ENCODE assay signal across 15 mouse cellular contexts in genomic region chr3:55397752-55398693, GRCm38 (mm10).
DNase-seq lines count a peak whose midpoint lies in the region; ATAC-seq lines count a peak whose summit lies in the region.
"Had no signal": no experiment of that assay in that cellular context is flagged by ENCODE, and none has a peak within 500 bp of the region (broad histone marks: within the 10 kb centered on the region; RNA-seq: fewer than 3 reads in every experiment).

No protein-coding gene starts in this region.

- no peak overlapping the region for H3K4me3 ChIP-seq in hindbrain, embryonic 16.5 days (ENCODE audit: low read length)
- H3K4me3 ChIP-seq: gastrocnemius, adult 2 months had no signal

- peak; percentile 21 for DNase-seq in heart, adult 11 months
- DNase-seq in heart, postnatal 36 days, result no peak
- DNase-seq in retina, postnatal 1 day, result peak; percentile 65
- DNase-seq in retina, embryonic 14.5 days (ENCODE audit: low spot score), result no peak
- DNase-seq in adrenal gland, adult 2 months, result no peak
- DNase-seq in adrenal gland, postnatal 36 days, result no peak
- DNase-seq: gastrocnemius, adult 2 months; heart, postnatal 4 days; kidney, adult 9 months; left cerebral cortex, postnatal 4 days; lung, postnatal 36 days; thymus, adult 2 months had no signal

- peak; percentile 71 for ATAC-seq in hindbrain, embryonic 16.5 days
- ATAC-seq: activated CD4-positive, CD25-positive, alpha-beta regulatory T cell, adult 4 months had no signal

- peaks cover 2% of the 10 kb centered on the region; the same call in 1 of the 2 replicates for H3K4me1 ChIP-seq in hindbrain, embryonic 16.5 days (ENCODE audit: control insufficient read depth, insufficient read depth, low read depth, low read length)

- 0 out of 2 replicates have a peak overlapping the region, but pooled peaks have one; percentile 31 for H3K27ac ChIP-seq in hindbrain, embryonic 16.5 days (ENCODE audit: low read depth, low read length)
- H3K27ac ChIP-seq: gastrocnemius, adult 2 months; liver, embryonic 14.5 days had no signal

- H3K36me3 ChIP-seq in hindbrain, embryonic 16.5 days (ENCODE audit: control insufficient read depth, insufficient read depth, low read length), result no peaks in the 10 kb centered on the region

- H3K4me2 ChIP-seq in hindbrain, embryonic 16.5 days (ENCODE audit: low read length), result no peak overlapping the region

- intact Hi-C loops in heart, postnatal 36 days (cut with DNase I), result no loop called here

- WGBS in hindbrain, embryonic 16.5 days, result 61% methylated on average over 6 of the region's 6 CpGs

- H3K27me3 ChIP-seq in hindbrain, embryonic 16.5 days (replicated peaks; ENCODE audit: control insufficient read depth, insufficient read depth, low read length), result no peaks in the 10 kb centered on the region

- H3K9me3 ChIP-seq in hindbrain, embryonic 16.5 days (ENCODE audit: control insufficient read depth, low read length), result no peaks in the 10 kb centered on the region

- H3K9ac ChIP-seq in hindbrain, embryonic 16.5 days (ENCODE audit: low read depth, low read length), result no peak overlapping the region
- H3K9ac ChIP-seq: liver, embryonic 14.5 days had no signal

Comparison
In these comparisons a context has a peak if more than half of its experiments do, and no peak if none do; other contexts are left out.
1. DNase-seq: peak in heart, adult 11 months (single experiment) and retina, postnatal 1 day (single experiment); none in heart, postnatal 36 days (0 of 2), retina, embryonic 14.5 days (single experiment), adrenal gland, adult 2 months (single experiment) and adrenal gland, postnatal 36 days (0 of 2).